Mouse (Mus musculus): ENCODE results near the gene Dlgap4. TPM values are rescaled to one million over a fixed set of nuclear protein-coding genes. Genes with fewer than 3 reads are reported as not detected.

Gene Dlgap4
- total and polyA plus RNA-seq, 3 experiments, result 12.4 to 38.5 (median 12.7) TPM

- TF ChIP-seq MAFK (IDR thresholded peaks at IDR 0.05; ENCODE audit: insufficient replicate concordance, low read length) (0 out of 2 replicates have a peak, but pooled peaks have one; percentile 15), CHD1 (IDR thresholded peaks at IDR 0.05; ENCODE audit: low read depth, low read length) (no peak), CHD2 (IDR thresholded peaks at IDR 0.05; ENCODE audit: low read length) (no peak), ZC3H11A (IDR thresholded peaks at IDR 0.05; ENCODE audit: low read depth, low read length) (no peak), POLR2AphosphoS2 (IDR thresholded peaks at IDR 0.05; ENCODE audit: low read depth, low read length) (no peak)
These were observed 130.9 kb downstream of the Dlgap4 start (continued) for GRCm38 (mm10) chr2:156744414-156744813.

GRCm38 (mm10) chr2:156747315-156747714 is 133.8 kb downstream of the Dlgap4 start:
- TF ChIP-seq USF1 (IDR thresholded peaks at IDR 0.05; ENCODE audit: low read depth, low read length) (no peak), POLR2A (IDR thresholded peaks at IDR 0.05; ENCODE audit: low read depth, low read length) (no peak), ZMIZ1 (IDR thresholded peaks at IDR 0.05; ENCODE audit: low read depth, low read length) (no peak), CTCF (conservative IDR thresholded peaks at IDR 0.05 in 1 of 2, IDR thresholded peaks at IDR 0.05 in 1 of 2; ENCODE audit: low read depth in 2 of 2, low read length in 2 of 2) (no peak), MAZ (IDR thresholded peaks at IDR 0.05; ENCODE audit: low read depth, low read length) (no peak), MEF2A (IDR thresholded peaks at IDR 0.05; ENCODE audit: borderline replicate concordance, low read depth, low read length) (no peak), UBTF (IDR thresholded peaks at IDR 0.05; ENCODE audit: low read depth, low read length) (no peak), EP300 (IDR thresholded peaks at IDR 0.05; ENCODE audit: low read length) (no peak), HCFC1 (IDR thresholded peaks at IDR 0.05; ENCODE audit: low read depth, low read length) (no peak), JUND (conservative IDR thresholded peaks at IDR 0.05; ENCODE audit: low read depth, low read length) (no peak), MAFK (IDR thresholded peaks at IDR 0.05; ENCODE audit: insufficient replicate concordance, low read length) (no peak), MXI1 (IDR thresholded peaks at IDR 0.05; ENCODE audit: low read depth, low read length) (no peak), BHLHE40 (IDR thresholded peaks at IDR 0.05; ENCODE audit: low read depth, low read length) (no peak), ELF1 (IDR thresholded peaks at IDR 0.05; ENCODE audit: low read depth, low read length) (no peak), JUN (IDR thresholded peaks at IDR 0.05; ENCODE audit: insufficient read depth, low read depth, low read length) (no peak), GABPA (IDR thresholded peaks at IDR 0.05; ENCODE audit: insufficient replicate concordance, low read depth, low read length) (no peak), ZKSCAN1 (IDR thresholded peaks at IDR 0.05; ENCODE audit: borderline replicate concordance, low read depth, low read length) (no peak), USF2 (conservative IDR thresholded peaks at IDR 0.05; ENCODE audit: low read depth, low read length) (no peak)
- Histone ChIP-seq H3K9ac (ENCODE audit: insufficient read depth, low read depth) (no peak overlapping the region), H3K36me3 (replicated peaks in 1 of 2; ENCODE audit: control insufficient read depth in 1 of 2, insufficient read depth in 1 of 2, low read length in 1 of 2) (peaks cover 8 to 82% of the 10 kb centered on the region in 2 experiments), H3K27me3 (replicated peaks) (no peaks in the 10 kb centered on the region), H3K27ac (ENCODE audit: insufficient read depth, low read depth) (no peak overlapping the region), H3K4me3 (replicated peaks in 1 of 3; ENCODE audit: low read depth in 2 of 3, low read length in 2 of 3, poor library complexity in 1 of 3) (no peak overlapping the region), H3K9me3 (replicated peaks; ENCODE audit: low read length) (no peaks in the 10 kb centered on the region), H3K79me2 (replicated peaks; ENCODE audit: control insufficient read depth, extremely low read depth, insufficient read depth, poor library complexity, severe bottlenecking) (no peaks in the 10 kb centered on the region), H3K4me2 (ENCODE audit: insufficient read depth, low read depth, poor library complexity, severe bottlenecking) (no peak overlapping the region), H3K4me1 (ENCODE audit: control insufficient read depth in 1 of 2, insufficient read depth in 2 of 2) (peaks cover 13 to 49% of the 10 kb centered on the region in 2 experiments)
- in situ Hi-C loops (cut with MboI; ENCODE audit: low pct_ligation_motif_present, low pct_unique_long_range_greater_than_20kb, low sequenced_read_pairs), result no loop called here
- dilution Hi-C loops (cut with MboI; ENCODE audit: extremely low pct_ligation_motif_present, extremely low pct_unique_long_range_greater_than_20kb, low sequenced_read_pairs), result no loop called here
- DNase-seq (ENCODE audit: extremely low read depth), result no peak
